15 mouse cellular contexts compared by ENCODE assay signal in the genomic region with DNA sequence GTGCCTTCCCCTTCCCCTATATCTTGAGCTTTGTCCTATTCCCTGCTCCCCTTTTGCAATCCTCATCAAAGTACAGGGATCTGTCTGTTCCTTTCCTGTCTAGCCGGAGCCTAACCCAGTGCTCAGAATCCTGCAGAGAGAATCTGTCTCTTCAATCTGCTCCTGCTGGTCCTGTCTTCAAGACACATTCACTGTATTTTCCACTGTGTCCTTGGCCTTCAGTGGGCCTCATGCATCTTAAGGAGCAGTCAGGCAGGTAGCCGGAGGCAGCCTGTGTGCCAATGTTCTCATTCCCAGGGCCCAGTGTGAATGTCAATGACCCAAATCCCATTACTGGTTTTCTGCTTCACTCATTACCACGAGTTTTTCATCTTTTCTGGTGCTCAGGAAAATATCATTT.
DNase-seq lines count a peak whose midpoint lies in the region; ATAC-seq and TF ChIP-seq lines count a peak whose summit lies in the region.
"Had no signal": no experiment of that assay in that cellular context is flagged by ENCODE, and none has a peak within 500 bp of the region (broad histone marks: within the 10 kb centered on the region; RNA-seq: fewer than 3 reads in every experiment).

No protein-coding gene starts in this region.

- peaks cover 2% of the 10 kb centered on the region; the same call in 1 of the 2 replicates for H3K4me1 ChIP-seq in cerebellum, adult 2 months (ENCODE audit: control insufficient read depth, insufficient read depth, low read length)
- H3K4me1 ChIP-seq in kidney, embryonic 15.5 days = no peaks in the 10 kb centered on the region
- H3K4me1 ChIP-seq: heart, embryonic 13.5 days; hindbrain, embryonic 10.5 days; liver, embryonic 13.5 days; megakaryocyte, embryonic 14.5 days; stomach, embryonic 15.5 days had no signal

- no peak for TF ChIP-seq CTCF in brain, embryonic 14.5 days (IDR thresholded peaks at IDR 0.05; ENCODE audit: borderline replicate concordance, extremely low read depth, insufficient read depth, insufficient read length)
- TF ChIP-seq CTCF in cerebellum, adult 2 months (IDR thresholded peaks at IDR 0.05; ENCODE audit: borderline replicate concordance, insufficient read depth, low read depth, low read length) = no peak

- no peaks in the 10 kb centered on the region for H3K36me3 ChIP-seq in kidney, embryonic 15.5 days
- H3K36me3 ChIP-seq: heart, embryonic 13.5 days; hindbrain, embryonic 10.5 days; liver, embryonic 13.5 days; stomach, embryonic 15.5 days had no signal

- TF ChIP-seq POLR2A in brain, embryonic 14.5 days (IDR thresholded peaks at IDR 0.05; ENCODE audit: borderline replicate concordance, extremely low read depth, insufficient read depth, insufficient read length, poor library complexity, severe bottlenecking) = no peak
- TF ChIP-seq POLR2A in cerebellum, adult 2 months (IDR thresholded peaks at IDR 0.05; ENCODE audit: borderline replicate concordance, insufficient read depth, low read length) = no peak

- DNase-seq in layer of hippocampus, adult 11-12 months (ENCODE audit: low spot score) = peak; percentile 4
- no peak for DNase-seq in layer of hippocampus, adult 9-10 months (ENCODE audit: low spot score)
- DNase-seq in brain, embryonic 14.5 days (ENCODE audit: low read depth) = peak; percentile 24
- DNase-seq in cerebellum, adult 2 months = peak; percentile 36 to 70
- DNase-seq in thymus, postnatal 0 days (ENCODE audit: low spot score) = no peak
- DNase-seq in spleen, postnatal 10 days (ENCODE audit: low spot score in 2 of 2) = no peak
- DNase-seq: liver, embryonic 13.5 days; retina, postnatal 1 day; thymus, postnatal 36 days had no signal

- H3K9me3 ChIP-seq in kidney, embryonic 15.5 days (replicated peaks) = no peaks in the 10 kb centered on the region
- H3K9me3 ChIP-seq: heart, embryonic 13.5 days; hindbrain, embryonic 10.5 days; liver, embryonic 13.5 days; megakaryocyte, embryonic 14.5 days; stomach, embryonic 15.5 days had no signal

- no peak overlapping the region for H3K27ac ChIP-seq in cerebellum, adult 2 months (ENCODE audit: insufficient read depth, low read length)
- 0 out of 2 replicates have a peak overlapping the region, but pooled peaks have one; percentile 2 for H3K27ac ChIP-seq in kidney, embryonic 15.5 days
- H3K27ac ChIP-seq: heart, embryonic 13.5 days; hindbrain, embryonic 10.5 days; liver, embryonic 13.5 days; stomach, embryonic 15.5 days had no signal

- H3K4me3 ChIP-seq in cerebellum, adult 2 months (replicated peaks; ENCODE audit: insufficient read depth, low read depth, low read length) = no peak overlapping the region
- no peak overlapping the region for H3K4me3 ChIP-seq in kidney, embryonic 15.5 days (replicated peaks)
- H3K4me3 ChIP-seq: heart, embryonic 13.5 days; hindbrain, embryonic 10.5 days; liver, embryonic 13.5 days; megakaryocyte, embryonic 14.5 days; stomach, embryonic 15.5 days had no signal

- H3K27me3 ChIP-seq in cerebellum, adult 2 months (ENCODE audit: control insufficient read depth, insufficient read depth, low read length) = no peaks in the 10 kb centered on the region
- H3K27me3 ChIP-seq in kidney, embryonic 15.5 days = no peaks in the 10 kb centered on the region
- H3K27me3 ChIP-seq: heart, embryonic 13.5 days; liver, embryonic 13.5 days; megakaryocyte, embryonic 14.5 days; stomach, embryonic 15.5 days had no signal

- no peak for ATAC-seq in kidney, embryonic 15.5 days (replicated peaks; ENCODE audit: low FRiP score)
- ATAC-seq: lung, postnatal 0 days had no signal

- WGBS in cerebellum, adult 2 months = 18% methylated on average over 3 of the region's 3 CpGs
- WGBS in kidney, embryonic 15.5 days = 56% methylated on average over 3 of the region's 3 CpGs

- no peak overlapping the region for H3K9ac ChIP-seq in kidney, embryonic 15.5 days
- H3K9ac ChIP-seq: heart, embryonic 13.5 days; liver, embryonic 13.5 days; stomach, embryonic 15.5 days had no signal

- H3K4me2 ChIP-seq in kidney, embryonic 15.5 days = no peak overlapping the region
- H3K4me2 ChIP-seq: heart, embryonic 13.5 days; liver, embryonic 13.5 days; stomach, embryonic 15.5 days had no signal

Comparison
In these comparisons a context has a peak if more than half of its experiments do, and no peak if none do; other contexts are left out.
1. DNase-seq: peak in layer of hippocampus, adult 11-12 months (single experiment), brain, embryonic 14.5 days (single experiment) and cerebellum, adult 2 months (2 of 2); none in layer of hippocampus, adult 9-10 months (single experiment), thymus, postnatal 0 days (single experiment) and spleen, postnatal 10 days (0 of 2).